Mouse (Mus musculus) cerebellum, adult 18-20 months (tissue): ENCODE results near the gene Myh9.

Source experiments
- DNase-seq, 2 experiments: peaks; one replicate each; pipeline ENCODE4 v3.0.0; 2021

Gene Myh9

DNA sequence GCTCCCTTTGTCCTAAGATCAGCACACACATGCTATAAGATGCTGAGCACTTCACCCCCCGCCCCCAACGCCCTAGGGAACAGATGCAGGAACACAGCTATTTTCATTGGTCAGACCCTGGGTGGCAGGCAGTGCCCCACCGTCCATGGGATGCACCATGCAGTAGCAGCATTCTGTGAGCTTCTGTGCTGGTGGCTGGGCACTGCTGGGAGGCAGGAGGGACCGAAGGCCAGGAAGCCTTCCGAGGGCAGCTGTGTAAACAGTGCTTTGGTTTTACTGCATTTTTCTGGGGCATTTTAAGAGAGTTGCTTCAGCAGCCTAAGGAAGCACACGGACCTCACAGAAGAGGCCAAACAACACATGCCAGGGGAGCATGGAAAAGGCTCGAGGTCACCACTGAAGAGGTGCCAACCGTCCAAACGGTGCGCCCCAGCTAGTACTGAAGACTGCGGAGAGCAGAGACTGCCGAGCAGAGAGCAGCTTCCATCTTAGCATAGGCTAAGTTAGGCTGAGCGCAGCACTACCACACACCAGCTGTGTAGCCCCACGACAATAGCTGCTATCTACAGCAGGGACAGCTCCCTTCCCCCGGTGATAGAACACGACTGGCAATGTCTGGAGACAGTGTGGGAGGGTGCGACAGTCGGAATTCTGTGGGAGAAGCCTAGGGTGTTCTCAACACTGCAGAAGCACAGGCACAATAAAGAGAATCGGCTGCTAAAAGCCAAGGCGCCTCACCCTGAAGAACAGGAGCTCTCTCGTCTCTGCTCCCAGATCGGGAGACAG is 57.7 kb downstream of the Myh9 start:
- DNase-seq, result no peak

DNA sequence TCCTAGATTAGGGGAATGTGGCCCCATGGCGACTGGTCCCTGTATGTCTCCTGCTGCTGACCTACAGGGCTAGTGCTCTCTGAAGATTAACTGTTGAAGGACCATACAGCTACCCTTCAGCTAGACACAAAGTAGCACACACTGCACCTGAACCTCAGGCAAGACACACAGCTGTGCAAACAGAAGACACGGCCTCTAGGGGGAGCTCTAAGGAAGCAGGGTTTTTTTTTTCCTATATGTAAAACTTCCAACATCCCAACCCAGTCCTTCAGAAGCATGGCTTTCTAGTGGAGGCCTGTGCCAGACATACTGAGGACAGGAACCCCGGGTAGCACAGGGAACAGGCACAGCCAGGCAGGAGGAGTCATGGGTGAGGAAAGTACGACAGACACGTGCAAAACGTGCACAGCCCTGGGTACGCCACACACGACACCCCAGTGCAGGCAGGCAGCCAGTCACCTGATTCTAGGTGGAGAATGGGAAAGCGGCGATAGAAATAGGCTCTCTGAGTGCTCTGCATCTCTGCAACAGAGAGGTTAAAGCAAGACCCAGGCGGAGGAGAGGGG is 59.4 kb downstream of the Myh9 start:
- no peak for DNase-seq

GRCm38 (mm10) chr15:77775186-77775963 is 66.6 kb downstream of the Myh9 start:
- peak; percentile 82 to 89 for DNase-seq

DNA sequence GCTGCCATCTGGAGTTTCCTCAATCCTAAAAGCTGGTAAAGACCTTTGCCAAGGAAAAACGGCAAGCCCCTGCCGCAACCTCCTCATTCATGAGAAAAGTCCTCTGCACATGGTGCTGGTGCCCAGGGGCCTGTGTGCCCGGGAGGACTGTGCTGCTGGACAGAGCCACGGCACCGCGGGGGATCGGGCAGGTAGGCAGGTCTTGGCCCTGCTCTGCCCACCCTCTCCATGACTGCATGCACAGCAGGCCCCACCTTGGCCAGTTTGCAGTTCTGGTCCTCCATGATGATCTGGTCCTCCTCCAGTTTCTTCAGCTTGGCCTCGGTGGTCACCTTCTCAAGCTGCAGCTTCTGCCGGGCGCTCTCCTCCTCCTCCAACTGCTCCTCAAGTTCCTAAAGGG is 67.7 kb downstream of the Myh9 start:
- no peak for DNase-seq

DNA sequence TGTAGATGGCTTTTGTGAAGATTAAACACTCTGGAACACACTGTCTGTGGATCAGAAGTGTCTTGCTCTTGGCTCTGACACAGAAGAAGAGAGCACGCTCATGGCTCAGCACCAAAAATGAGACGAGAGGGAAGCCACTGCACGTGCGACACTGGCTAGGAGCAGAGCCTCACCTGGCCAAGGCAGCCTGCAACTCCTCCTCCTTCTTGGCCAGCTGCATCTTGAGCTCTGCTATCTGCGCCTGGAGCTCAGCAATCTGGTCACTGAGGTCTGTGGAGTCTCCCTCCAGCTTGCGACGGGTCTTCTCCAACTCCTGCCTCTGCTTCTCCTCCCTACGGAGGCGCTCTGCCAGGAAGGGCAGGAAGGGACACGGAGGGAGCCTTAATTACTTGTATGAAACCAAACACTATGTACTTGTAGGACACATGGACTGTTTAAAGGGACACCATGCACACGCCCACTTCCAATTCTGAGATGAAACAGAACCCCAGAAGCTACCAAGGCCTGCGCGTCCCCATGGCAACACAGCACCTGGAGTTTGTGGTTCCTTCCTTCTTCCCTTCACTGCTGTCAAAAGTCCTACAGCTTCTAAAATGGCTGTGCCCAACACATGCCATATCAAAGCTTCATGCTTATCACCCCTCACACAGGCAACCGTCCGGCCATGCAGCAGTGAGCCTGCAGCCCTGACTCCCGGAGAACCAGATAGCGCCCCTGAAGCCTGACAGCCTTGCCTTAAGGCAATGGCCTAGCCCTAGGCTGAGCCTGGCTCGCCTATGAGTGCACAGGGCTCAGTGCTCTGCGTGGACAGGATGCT is 68.7 kb downstream of the Myh9 start:
- DNase-seq, result no peak

GRCm38 (mm10) chr15:77770942-77771341 is 71.0 kb downstream of the Myh9 start:
- no peak for DNase-seq

- no peak for DNase-seq
These were observed 71.6 kb downstream of the Myh9 start for GRCm38 (mm10) chr15:77770341-77770740.

DNA sequence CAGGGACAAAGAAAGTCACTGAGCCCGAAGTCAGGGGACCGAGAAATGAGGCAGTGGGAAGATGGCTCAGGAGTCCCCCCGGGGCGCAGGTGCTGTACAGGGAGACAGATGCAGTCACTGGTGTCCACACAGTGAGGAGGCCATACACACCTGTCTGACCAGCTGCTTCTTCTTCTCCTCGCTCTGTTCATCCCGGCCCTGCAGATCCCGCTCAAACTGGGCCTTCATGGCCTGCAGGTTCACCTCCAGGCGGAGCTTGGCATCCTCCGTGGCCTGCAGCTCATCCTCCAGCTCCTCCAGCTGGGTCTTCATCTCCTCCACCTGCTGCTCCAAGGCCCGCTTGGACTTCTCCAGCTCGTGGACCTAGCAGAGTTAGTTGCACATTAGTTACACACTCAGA is 75.0 kb downstream of the Myh9 start:
- no peak for DNase-seq

- DNase-seq, result no peak
These were observed 76.4 kb downstream of the Myh9 start for GRCm38 (mm10) chr15:77765484-77766093.

DNA sequence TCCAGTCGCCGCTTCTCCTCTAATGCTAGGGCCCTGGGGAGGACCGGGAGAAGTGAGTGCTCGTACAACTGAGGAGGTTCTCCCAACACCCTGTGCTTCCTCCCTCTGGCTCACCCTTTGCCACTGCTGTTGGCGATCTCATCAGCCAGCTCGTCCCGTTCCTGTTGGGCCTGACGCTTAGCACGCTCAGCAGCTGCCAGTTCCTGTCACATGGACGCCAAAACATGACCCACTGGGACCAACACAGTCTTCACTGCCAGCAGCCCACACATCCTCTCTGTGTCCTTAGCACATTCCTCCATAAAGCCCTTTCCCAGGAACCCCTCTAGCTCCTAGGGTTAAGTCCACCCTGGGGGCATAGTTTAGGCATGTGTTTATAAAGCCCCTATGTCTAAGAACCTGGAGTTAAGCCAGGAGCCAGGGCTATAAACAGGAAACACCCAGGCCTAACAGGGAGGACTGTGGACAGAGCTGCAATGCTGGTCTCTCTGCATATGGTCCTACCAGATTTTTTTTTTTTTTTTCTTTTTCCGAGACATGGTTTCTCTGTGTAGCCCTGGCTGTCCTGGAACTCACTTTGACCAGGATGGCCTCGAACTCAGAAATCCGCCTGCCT is 77.5 kb downstream of the Myh9 start:
- peak in 1 of 2 experiments; percentile 35 for DNase-seq

DNA sequence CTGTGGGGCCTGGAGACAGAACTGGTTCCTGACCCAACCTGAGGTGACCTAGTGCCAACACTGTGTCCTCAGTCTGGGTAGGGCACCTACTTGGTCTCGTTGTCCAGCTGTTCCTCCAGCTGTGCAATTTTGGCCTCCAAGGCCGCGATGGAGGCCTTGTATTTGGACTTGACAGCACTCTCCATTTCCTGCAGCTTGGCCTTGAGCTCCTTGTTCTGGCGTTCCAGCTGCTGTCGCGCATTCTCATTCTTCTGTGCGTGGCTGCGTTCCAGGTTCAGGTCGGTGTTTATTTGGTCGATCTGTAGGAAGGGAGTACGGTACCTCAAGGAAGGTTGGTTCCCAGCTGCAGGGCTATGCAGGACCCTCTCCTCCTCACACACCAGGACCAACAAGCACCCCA is 78.3 kb downstream of the Myh9 start:
- DNase-seq, result no peak

GRCm38 (mm10) chr15:77763050-77763449 is 78.9 kb downstream of the Myh9 start:
- peak in 1 of 2 experiments; percentile 4 for DNase-seq

DNA sequence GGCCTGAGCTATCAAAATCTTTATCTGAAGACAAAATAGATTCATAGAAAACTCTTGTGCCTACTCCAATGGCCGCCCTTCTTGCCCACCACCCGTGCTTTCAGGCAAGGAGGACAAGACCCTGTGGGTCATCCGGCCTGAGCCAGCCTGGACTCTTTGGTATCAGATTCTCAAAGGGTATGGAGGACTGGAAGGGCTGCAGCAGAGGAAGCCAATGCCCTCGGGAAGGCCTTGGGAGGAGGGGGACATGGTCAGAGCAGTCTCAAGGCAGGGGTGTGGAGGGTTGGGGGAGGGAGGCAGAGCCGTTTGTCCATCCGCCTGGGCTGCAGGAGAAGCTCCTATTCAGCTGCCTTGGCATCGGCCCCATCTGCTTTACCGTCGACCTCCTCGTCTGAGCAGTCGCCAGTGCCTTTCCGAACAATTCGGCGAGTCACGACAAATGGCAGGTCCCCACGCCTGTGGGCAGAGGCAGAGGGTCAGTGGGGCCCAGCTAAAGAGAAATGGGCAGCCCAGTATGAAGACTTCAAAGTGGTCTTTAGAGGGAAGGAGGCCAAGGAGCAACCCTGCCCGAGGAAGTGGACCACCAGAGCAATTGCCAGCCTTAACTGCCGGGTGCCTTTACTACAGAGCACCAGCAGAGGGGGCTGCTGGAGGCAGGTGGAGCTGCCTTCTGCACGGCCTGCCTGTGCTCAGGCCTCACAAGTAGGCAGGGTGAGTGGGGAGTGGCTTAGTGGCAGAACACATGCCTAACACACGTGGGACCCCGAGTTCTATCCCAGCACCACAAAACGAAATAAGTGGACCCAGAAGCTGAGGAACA is 80.2 kb downstream of the Myh9 start:
- DNase-seq, result peak in 1 of 2 experiments; percentile 61

DNA sequence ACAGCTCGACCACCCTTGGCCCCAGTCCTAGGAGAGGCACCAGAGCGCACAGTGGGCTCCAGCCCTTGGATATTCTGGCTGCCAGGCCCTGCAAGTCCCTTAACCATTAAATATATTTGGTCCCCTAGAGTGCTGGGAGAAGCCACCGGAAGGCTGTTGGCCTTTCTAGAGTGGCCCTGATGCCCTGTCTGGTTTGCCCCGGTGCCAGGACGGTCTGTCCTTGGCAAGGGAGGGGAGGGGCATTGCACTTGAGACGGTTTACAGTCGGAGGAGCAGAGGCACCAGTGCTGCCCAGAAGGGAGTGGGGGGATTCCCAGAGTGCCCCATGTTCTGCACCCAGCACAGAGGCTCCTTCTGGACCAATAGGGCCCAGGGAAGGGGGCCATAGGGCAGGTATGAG is 80.9 kb downstream of the Myh9 start:
- DNase-seq, result peak in 1 of 2 experiments; percentile 3

DNA sequence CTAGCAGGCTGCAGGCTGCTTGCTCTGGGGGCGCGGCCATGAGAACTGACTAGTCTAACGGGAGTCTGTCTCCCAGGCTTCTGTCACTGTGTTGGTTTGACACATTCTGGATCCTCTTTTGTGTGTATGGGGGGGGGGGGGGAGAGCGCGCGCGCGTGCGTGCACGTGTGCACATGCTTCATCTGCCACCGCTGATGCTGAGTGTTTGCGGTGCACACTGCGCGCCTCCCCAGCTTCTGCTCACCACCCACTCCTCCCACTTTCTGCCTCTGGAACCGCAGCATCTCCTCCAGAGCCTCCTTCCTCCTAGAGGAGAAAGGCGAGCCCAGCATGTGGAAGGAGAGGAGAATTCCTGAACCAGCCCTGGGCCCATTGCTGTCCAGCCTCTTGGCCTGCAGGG is 81.9 kb downstream of the Myh9 start:
- DNase-seq, result peak in 1 of 2 experiments; percentile 5

- DNase-seq, result no peak
These were observed 84.3 kb downstream of the Myh9 start for GRCm38 (mm10) chr15:77757586-77758226.

DNA sequence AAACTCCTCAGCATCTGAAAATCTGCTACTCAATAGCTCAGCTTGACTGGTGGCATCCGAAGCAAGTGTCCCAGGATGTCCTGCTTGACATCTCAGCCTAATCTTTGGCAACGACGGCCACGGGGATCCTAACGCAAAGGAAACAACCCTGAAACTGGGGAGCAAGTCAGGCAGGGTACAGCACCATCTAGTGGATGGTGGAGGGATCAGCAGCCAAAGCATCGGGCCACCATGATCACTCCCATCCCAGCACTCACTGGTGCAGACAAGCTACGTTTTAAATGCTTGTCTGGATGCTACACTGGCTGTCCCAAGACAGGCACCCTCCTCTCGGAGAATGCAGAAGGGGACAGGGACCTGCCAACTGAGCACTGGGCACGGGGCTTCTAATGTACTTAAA is 85.1 kb downstream of the Myh9 start, which contains the start of gene Apol8:
Apol8 (minus strand) TSS at position 156 of the 400 bp plus-strand sequence.
- peak; percentile 68 to 70 for DNase-seq

- DNase-seq, result no peak
These were observed 85.9 kb downstream of the Myh9 start for GRCm38 (mm10) chr15:77756081-77756480.

GRCm38 (mm10) chr15:77755132-77755531 is 86.8 kb downstream of the Myh9 start:
- DNase-seq, result no peak

DNA sequence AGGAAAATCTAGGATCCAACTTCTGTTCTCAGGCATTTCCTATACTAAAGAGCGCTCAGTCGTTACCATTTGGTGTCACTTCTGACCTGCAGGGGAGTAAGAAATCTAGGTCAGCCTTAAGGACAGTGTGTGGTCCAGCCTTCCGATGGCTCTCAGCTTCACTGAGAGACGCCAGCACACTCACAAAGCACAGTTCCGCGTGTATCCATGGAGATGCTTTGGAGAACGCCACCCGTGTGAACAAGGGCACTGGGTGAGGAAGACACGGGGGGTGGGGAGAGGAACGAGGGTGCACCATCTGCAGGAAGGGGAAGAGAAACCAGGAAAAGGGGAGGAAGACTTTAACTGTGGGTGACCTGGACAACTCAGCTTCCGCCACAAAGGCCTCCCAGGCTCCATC is 89.5 kb downstream of the Myh9 start:
- no peak for DNase-seq
